Mouse (Mus musculus): Measurements from ENCODE around the gene Fam187b. TPM values are rescaled to one million over a fixed set of nuclear protein-coding genes. Genes with fewer than 3 reads are reported as not detected.

Gene Fam187b
- total and polyA plus RNA-seq, 3 experiments: not detected

DNA sequence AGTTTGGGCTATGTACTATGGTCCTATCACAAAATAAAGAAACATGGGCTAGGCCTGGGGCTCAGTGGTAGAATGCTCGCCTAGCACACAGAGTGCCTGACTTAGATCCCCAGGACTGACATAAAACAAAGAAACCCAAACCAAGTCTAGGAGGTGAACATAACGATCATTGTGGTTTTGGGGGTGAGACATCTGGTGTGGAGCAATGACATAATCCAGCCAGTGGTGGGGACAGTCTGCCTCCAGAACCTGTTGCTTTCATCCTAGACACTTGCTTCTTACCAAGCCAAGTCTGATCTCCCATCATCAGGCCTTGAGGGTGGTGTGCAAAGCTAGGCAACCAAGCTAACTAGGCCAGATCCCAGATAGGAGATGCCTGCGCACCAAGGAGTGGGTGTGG lies 6.9 kb upstream of the Fam187b start:
- Histone ChIP-seq H3K4me3 (ENCODE audit: control insufficient read depth in 1 of 2, insufficient read depth in 1 of 2, low read depth in 2 of 2, low read length in 2 of 2) (no peak overlapping the region), H3K79me2 (ENCODE audit: control insufficient read depth, insufficient read depth, low read length, poor library complexity) (no peaks in the 10 kb centered on the region), H3K4me1 (ENCODE audit: control insufficient read depth in 1 of 2, insufficient read depth in 2 of 2, low read length in 2 of 2) (no peaks in the 10 kb centered on the region), H3K27me3 (ENCODE audit: control insufficient read depth in 1 of 2, insufficient read depth in 2 of 2, low read length in 2 of 2) (peaks cover 0 to 3% of the 10 kb centered on the region in 2 experiments; a peak in 3 of 4 replicates), H3K9ac (ENCODE audit: control insufficient read depth, low read depth, low read length, poor library complexity, severe bottlenecking) (no peak overlapping the region), H3K27ac (ENCODE audit: control insufficient read depth, low read depth, low read length) (no peak overlapping the region), H3K9me3 (replicated peaks; ENCODE audit: insufficient read depth, low read length) (no peaks in the 10 kb centered on the region), H3K36me3 (ENCODE audit: control insufficient read depth in 1 of 2, insufficient read depth in 2 of 2, low read length in 2 of 2) (no peaks in the 10 kb centered on the region)
- DNase-seq (ENCODE audit: low read depth, low spot score): no peak
- no peak for TF ChIP-seq USF2 (IDR thresholded peaks at IDR 0.05; ENCODE audit: borderline replicate concordance in 1 of 2, insufficient read depth in 1 of 2, low read depth in 1 of 2, low read length in 2 of 2)

DNA sequence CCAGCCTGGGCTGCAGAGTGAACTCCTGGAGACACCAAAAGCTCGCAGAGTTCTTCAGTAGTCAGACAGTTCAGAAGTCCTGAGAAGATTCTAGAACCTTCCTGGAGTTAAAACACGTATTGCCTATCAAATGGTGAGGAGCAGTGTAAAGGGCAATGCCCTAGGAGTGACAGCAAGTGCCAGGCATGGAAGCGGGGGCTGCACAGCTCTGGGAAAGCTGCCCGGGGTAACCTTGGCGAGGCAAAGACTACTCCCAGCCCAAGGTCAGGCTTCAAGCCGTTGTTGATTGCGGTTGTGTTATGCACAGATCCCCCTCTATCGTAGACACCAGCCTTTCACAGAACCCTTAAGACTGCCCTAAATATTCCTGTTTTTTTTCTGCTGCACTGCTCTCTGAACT lies 5.0 kb upstream of the Fam187b start:
- H3K4me3 ChIP-seq (ENCODE audit: control insufficient read depth in 1 of 2, insufficient read depth in 1 of 2, low read depth in 2 of 2, low read length in 2 of 2): no peak overlapping the region
- H3K27ac ChIP-seq (ENCODE audit: control insufficient read depth, low read depth, low read length): no peak overlapping the region
- no peaks in the 10 kb centered on the region for H3K79me2 ChIP-seq (ENCODE audit: control insufficient read depth, insufficient read depth, low read length, poor library complexity)
- peaks cover 0 to 3% of the 10 kb centered on the region in 2 experiments; a peak in 3 of 4 replicates for H3K27me3 ChIP-seq (ENCODE audit: control insufficient read depth in 1 of 2, insufficient read depth in 2 of 2, low read length in 2 of 2)
- no peaks in the 10 kb centered on the region for H3K36me3 ChIP-seq (ENCODE audit: control insufficient read depth in 1 of 2, insufficient read depth in 2 of 2, low read length in 2 of 2)
- H3K9me3 ChIP-seq (replicated peaks; ENCODE audit: insufficient read depth, low read length): no peaks in the 10 kb centered on the region
- no peak overlapping the region for H3K9ac ChIP-seq (ENCODE audit: control insufficient read depth, low read depth, low read length, poor library complexity, severe bottlenecking)
- TF ChIP-seq CHD2 (IDR thresholded peaks at IDR 0.05; ENCODE audit: low read length) (no peak), MXI1 (IDR thresholded peaks at IDR 0.05; ENCODE audit: low read depth, low read length) (no peak), MYC (IDR thresholded peaks at IDR 0.05; ENCODE audit: low read depth, low read length) (no peak), NRF1 (IDR thresholded peaks at IDR 0.05; ENCODE audit: insufficient read depth, low read depth, low read length, poor library complexity, severe bottlenecking) (no peak), MAZ (IDR thresholded peaks at IDR 0.05; ENCODE audit: low read depth, low read length) (no peak), GATA1 (IDR thresholded peaks at IDR 0.05; ENCODE audit: low read depth, low read length) (no peak), POLR2AphosphoS5 (IDR thresholded peaks at IDR 0.05; ENCODE audit: borderline replicate concordance, low read depth, low read length) (no peak), ZKSCAN1 (IDR thresholded peaks at IDR 0.05; ENCODE audit: low read depth, low read length) (no peak), TCF12 (IDR thresholded peaks at IDR 0.05; ENCODE audit: low read depth, low read length) (no peak), POLR2AphosphoS2 (IDR thresholded peaks at IDR 0.05; ENCODE audit: low read length) (no peak), MAFK (IDR thresholded peaks at IDR 0.05; ENCODE audit: borderline replicate concordance, low read depth, low read length) (no peak), USF2 (IDR thresholded peaks at IDR 0.05; ENCODE audit: borderline replicate concordance in 1 of 2, insufficient read depth in 1 of 2, low read depth in 1 of 2, low read length in 2 of 2) (no peak), ETS1 (IDR thresholded peaks at IDR 0.05; ENCODE audit: low read depth, low read length) (no peak), USF1 (IDR thresholded peaks at IDR 0.05; ENCODE audit: low read depth, low read length) (no peak), CTCF (IDR thresholded peaks at IDR 0.05 in 2 of 3, conservative IDR thresholded peaks at IDR 0.05 in 1 of 3; ENCODE audit: control insufficient read depth in 1 of 3, insufficient read depth in 1 of 3, low read depth in 2 of 3, low read length in 3 of 3, poor library complexity in 1 of 3, severe bottlenecking in 1 of 3) (no peak), KAT2A (conservative IDR thresholded peaks at IDR 0.05; ENCODE audit: low read depth, low read length) (no peak), MAX (IDR thresholded peaks at IDR 0.05; ENCODE audit: low read length) (no peak), ZNF384 (IDR thresholded peaks at IDR 0.05; ENCODE audit: low read depth, low read length) (no peak), POLR2A (IDR thresholded peaks at IDR 0.05; ENCODE audit: control insufficient read depth in 1 of 2, insufficient read depth in 1 of 2, low read depth in 1 of 2, low read length in 2 of 2, poor library complexity in 1 of 2) (no peak)
- H3K4me1 ChIP-seq (ENCODE audit: control insufficient read depth in 1 of 2, insufficient read depth in 2 of 2, low read length in 2 of 2): no peaks in the 10 kb centered on the region
- DNase-seq (ENCODE audit: low read depth, low spot score): no peak

All from MEL (cell line).